Mouse (Mus musculus): ENCODE results near the gene Cant1.

GRCm38 (mm10) chr11:118459051-118459450 is 40.2 kb upstream of the Cant1 start:
- TF ChIP-seq CTCF (conservative IDR thresholded peaks at IDR 0.05; ENCODE audit: low read length) (no peak), NANOG (IDR thresholded peaks at IDR 0.05; ENCODE audit: borderline replicate concordance, low read length) (no peak), POU5F1 (IDR thresholded peaks at IDR 0.05; ENCODE audit: borderline replicate concordance, low read length) (no peak)
